Mouse (Mus musculus) liver, embryonic 15.5 days (tissue): Measurements from ENCODE around the gene Prpf18. TPM values are rescaled to one million over a fixed set of nuclear protein-coding genes. Genes with fewer than 3 reads are reported as not detected.

Source experiments
- ATAC-seq: fragments of 200-750 bp; cut with Nextera tagmentation; 2 replicates; pipeline ENCODE4 v1.8.0; 2017; ENCODE audit warnings: moderate number of reproducible peaks, mild to moderate bottlenecking, moderate library complexity; ENCODE audit not compliant: insufficient read depth
- H3K27ac ChIP-seq: fragments of 300-500 bp; sonication (generic); replicated peaks from 2 replicates; pipeline ENCODE4 v1.5.1; 2015; ENCODE audit warnings: mild to moderate bottlenecking, inconsistent platforms
- H3K27me3 ChIP-seq: fragments of 300-500 bp; sonication (generic); 2 replicates; pipeline ENCODE4 v1.6.1; 2015; ENCODE audit warnings: mild to moderate bottlenecking, inconsistent platforms
- H3K36me3 ChIP-seq: fragments of 300-500 bp; sonication (generic); replicated peaks from 2 replicates; pipeline ENCODE4 v1.6.1; 2015; ENCODE audit warnings: moderate library complexity, mild to moderate bottlenecking, inconsistent platforms
- H3K4me1 ChIP-seq: fragments of 300-500 bp; sonication (generic); replicated peaks from 2 replicates; pipeline ENCODE4 v1.6.1; 2015; ENCODE audit warnings: inconsistent platforms
- H3K4me2 ChIP-seq: fragments of 300-500 bp; sonication (generic); 2 replicates; pipeline ENCODE4 v1.6.1; 2015; ENCODE audit warnings: moderate library complexity, mild to moderate bottlenecking, inconsistent platforms
- H3K4me3 ChIP-seq: fragments of 300-500 bp; sonication (generic); replicated peaks from 2 replicates; pipeline ENCODE4 v1.5.1; 2015; ENCODE audit warnings: mild to moderate bottlenecking, inconsistent platforms
- H3K9ac ChIP-seq: fragments of 300-500 bp; sonication (generic); 2 replicates; pipeline ENCODE4 v1.6.1; 2015; ENCODE audit warnings: moderate library complexity, mild to moderate bottlenecking, inconsistent platforms
- H3K9me3 ChIP-seq: fragments of 300-500 bp; sonication (generic); replicated peaks from 2 replicates; pipeline ENCODE4 v1.6.1; 2016; ENCODE audit warnings: inconsistent platforms
- WGBS: fragments of 180-500 bp; shearing (Covaris S2); methylation state at CpG from one replicate; pipeline ENCODE4 v1.1.7; 2015; ENCODE audit warnings: mixed read lengths; ENCODE audit not compliant: insufficient replicate concordance; 5-methylcytosine and 5-hydroxymethylcytosine counted together
- polyA plus RNA-seq: library from polyadenylated mRNA; unstranded; fragments of >200 nt; fragmentation: Nextera tagmentation; extraction: Ambion mirVana; gene quantifications from 2 replicates; pipeline ENCODE4 v1.2.1, GENCODE M21; 2015

Gene Prpf18
- 27.2 and 27.4 TPM in 2 replicates for polyA plus RNA-seq

- peak; percentile 90 for ATAC-seq
- Histone ChIP-seq H3K4me3 (peak within 1 kb of the TSS; percentile 86), H3K9ac (peak within 1 kb of the TSS; percentile 90), H3K4me1 (peaks cover 17% of the 10 kb centered on the region), H3K4me2 (peak within 1 kb of the TSS; percentile 77), H3K9me3 (no peaks in the 10 kb centered on the region), H3K36me3 (peaks cover 11% of the 10 kb centered on the region), H3K27me3 (no peaks in the 10 kb centered on the region), H3K27ac (peak within 1 kb of the TSS; percentile 86)
- under 1% methylated on average over 40 of the region's 40 CpGs for WGBS
Observed at GRCm38 (mm10) chr2:4651500-4652285, at the start of gene Prpf18. Prpf18 (minus strand) TSS chr2:4652113.

DNA sequence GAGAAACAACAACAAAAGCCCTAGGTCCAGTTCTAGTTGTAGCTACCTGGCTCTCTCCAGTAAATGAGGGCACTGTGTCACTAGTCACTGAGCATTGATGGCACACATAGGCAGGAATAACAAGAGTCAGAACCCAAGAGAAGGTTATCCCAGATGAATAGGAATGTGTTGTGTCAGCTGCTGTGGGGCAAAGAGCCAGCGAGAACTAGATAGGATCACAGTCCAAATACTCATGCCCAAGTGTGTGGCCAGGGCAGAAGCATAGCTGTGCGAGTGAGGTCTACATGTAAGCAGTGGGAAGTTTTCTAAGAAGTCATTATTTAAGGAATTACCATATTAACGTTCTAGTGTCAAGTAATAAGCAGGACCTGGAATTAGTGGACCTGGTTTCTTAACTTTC, 28.0 kb upstream of the Prpf18 start:
- Histone ChIP-seq H3K9ac (no peak overlapping the region), H3K9me3 (no peaks in the 10 kb centered on the region), H3K27ac (no peak overlapping the region), H3K27me3 (no peaks in the 10 kb centered on the region), H3K4me3 (no peak overlapping the region), H3K4me2 (no peak overlapping the region), H3K4me1 (no peaks in the 10 kb centered on the region), H3K36me3 (no peaks in the 10 kb centered on the region)
- 65% methylated on average over 3 of the region's 3 CpGs for WGBS
- ATAC-seq: no peak

DNA sequence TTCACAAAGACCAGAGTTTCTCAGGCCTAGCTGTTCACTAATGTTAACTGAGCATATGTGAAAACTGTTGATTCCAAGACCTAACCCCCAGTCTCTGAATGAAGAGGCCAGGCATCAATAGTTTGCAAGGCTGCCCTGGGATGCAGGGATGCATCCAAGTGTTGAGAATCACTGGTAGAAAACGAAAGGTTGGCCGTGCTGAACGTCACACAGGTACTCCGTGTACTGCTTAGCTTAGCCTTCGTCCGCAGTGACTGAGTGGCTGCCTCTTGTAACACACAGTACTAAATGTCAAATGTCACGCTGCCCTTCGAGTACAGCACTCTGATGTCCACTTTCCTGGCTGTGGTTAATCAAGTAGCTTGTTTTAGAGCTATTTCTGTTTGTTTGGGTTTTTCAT, 19.7 kb upstream of the Prpf18 start:
- Histone ChIP-seq H3K4me3 (no peak overlapping the region), H3K27ac (no peak overlapping the region), H3K9ac (no peak overlapping the region), H3K4me2 (no peak overlapping the region), H3K4me1 (no peaks in the 10 kb centered on the region), H3K9me3 (no peaks in the 10 kb centered on the region), H3K27me3 (no peaks in the 10 kb centered on the region), H3K36me3 (no peaks in the 10 kb centered on the region)
- ATAC-seq: no peak
- WGBS: 70% methylated on average over 8 of the region's 8 CpGs

DNA sequence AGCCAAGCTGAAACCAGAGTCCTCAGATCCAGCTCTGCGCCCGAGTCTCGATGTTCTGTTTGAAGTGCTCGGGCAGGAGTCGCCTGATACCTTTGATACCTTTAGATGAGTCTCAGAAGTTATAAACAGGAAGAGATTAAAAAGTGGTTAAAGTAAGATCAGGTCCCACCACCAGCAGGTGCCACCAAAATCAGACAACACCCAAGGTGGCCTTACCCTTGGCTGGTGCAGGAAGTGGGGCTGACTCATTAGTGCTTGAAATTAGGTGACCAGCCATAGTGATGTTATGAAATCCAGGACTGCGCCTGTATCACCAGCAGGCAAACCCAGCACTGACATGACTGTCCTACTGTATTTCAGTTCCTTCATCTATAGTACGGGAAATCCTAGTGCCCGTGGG, 17.8 kb upstream of the Prpf18 start:
- Histone ChIP-seq H3K27me3 (no peaks in the 10 kb centered on the region), H3K4me3 (no peak overlapping the region)
- ATAC-seq: no peak

DNA sequence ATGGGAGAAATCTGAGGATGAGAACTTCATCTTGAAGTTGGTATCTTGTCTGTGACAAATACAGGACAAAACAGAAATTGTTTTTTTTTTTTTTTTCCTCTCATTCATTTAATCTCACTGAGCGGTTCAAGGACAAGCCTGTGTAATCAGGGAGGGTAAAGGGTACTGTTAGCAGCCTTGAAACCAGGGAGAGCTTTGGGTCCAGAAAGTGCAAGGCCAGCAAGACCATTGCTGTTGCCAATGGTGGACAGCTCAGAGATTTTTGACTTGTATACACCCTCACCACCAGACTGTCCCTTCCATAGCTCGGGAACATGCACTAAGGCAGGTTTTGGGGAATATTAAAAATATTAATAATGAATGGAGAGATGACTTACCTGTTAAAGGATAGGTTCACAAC, 16.7 kb upstream of the Prpf18 start:
- no peaks in the 10 kb centered on the region for H3K27me3 ChIP-seq
- no peak for ATAC-seq
- no peak overlapping the region for H3K27ac ChIP-seq
- H3K4me1 ChIP-seq: no peaks in the 10 kb centered on the region
- no peaks in the 10 kb centered on the region for H3K36me3 ChIP-seq
- no peak overlapping the region for H3K9ac ChIP-seq
- 53% methylated on average over 2 of the region's 2 CpGs for WGBS
- H3K4me2 ChIP-seq: no peak overlapping the region
- no peak overlapping the region for H3K4me3 ChIP-seq
- H3K9me3 ChIP-seq: no peaks in the 10 kb centered on the region

More for the DNA sequence above, 17.8 kb upstream of the Prpf18 start:
- no peaks in the 10 kb centered on the region for H3K4me1 ChIP-seq
- WGBS: 72% methylated on average over 8 of the region's 8 CpGs
- no peak overlapping the region for H3K9ac ChIP-seq
- no peaks in the 10 kb centered on the region for H3K36me3 ChIP-seq
- H3K4me2 ChIP-seq: no peak overlapping the region
- no peaks in the 10 kb centered on the region for H3K9me3 ChIP-seq
- H3K27ac ChIP-seq: no peak overlapping the region

GRCm38 (mm10) chr2:4660677-4661076, 8.8 kb upstream of the Prpf18 start:
- H3K36me3 ChIP-seq: no peaks in the 10 kb centered on the region
- peak; percentile 42 for ATAC-seq
- 43% methylated on average over 2 of the region's 2 CpGs for WGBS
- no peak overlapping the region for H3K4me3 ChIP-seq
- H3K9ac ChIP-seq: no peak overlapping the region
- H3K9me3 ChIP-seq: no peaks in the 10 kb centered on the region
- H3K4me1 ChIP-seq: no peaks in the 10 kb centered on the region
- no peaks in the 10 kb centered on the region; the same call in 1 of the 2 replicates for H3K27me3 ChIP-seq
- H3K27ac ChIP-seq: no peak overlapping the region
- H3K4me2 ChIP-seq: no peak overlapping the region

DNA sequence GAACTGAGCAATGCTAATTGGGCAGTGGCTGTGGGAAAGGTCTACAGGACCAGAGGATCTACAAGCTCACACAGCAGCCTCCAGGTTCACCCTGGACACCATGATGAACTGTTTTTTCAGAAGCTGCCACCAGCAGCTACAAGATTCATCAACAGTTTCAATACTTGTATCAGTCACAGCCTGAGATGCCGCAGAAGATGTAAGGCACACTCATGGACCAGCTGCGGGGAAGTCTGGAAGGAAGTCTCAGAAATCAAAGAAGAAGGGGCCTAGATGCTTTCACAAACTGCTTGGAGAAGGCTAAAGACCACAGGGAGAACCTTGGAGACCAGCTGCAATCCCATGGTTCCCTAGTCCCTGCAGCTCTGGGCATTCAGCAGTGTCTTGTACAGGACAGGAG, 2.3 kb downstream of the Prpf18 start:
- Histone ChIP-seq H3K27ac (no peak overlapping the region), H3K4me3 (0 out of 2 replicates have a peak overlapping the region, but pooled peaks have one; percentile 86), H3K9me3 (no peaks in the 10 kb centered on the region), H3K4me1 (peaks cover 17% of the 10 kb centered on the region), H3K27me3 (no peaks in the 10 kb centered on the region), H3K4me2 (peak overlapping the region; percentile 77), H3K36me3 (peaks cover 27% of the 10 kb centered on the region), H3K9ac (no peak overlapping the region)
- 85% methylated on average over 2 of the region's 2 CpGs for WGBS
- no peak for ATAC-seq

- Histone ChIP-seq H3K27ac (no peak overlapping the region), H3K36me3 (peaks cover 36% of the 10 kb centered on the region), H3K4me3 (no peak overlapping the region), H3K4me2 (no peak overlapping the region), H3K9ac (no peak overlapping the region), H3K27me3 (no peaks in the 10 kb centered on the region), H3K9me3 (no peaks in the 10 kb centered on the region), H3K4me1 (peaks cover 17% of the 10 kb centered on the region)
- 83% methylated on average over 4 of the region's 4 CpGs for WGBS
- no peak for ATAC-seq
Observed at GRCm38 (mm10) chr2:4648094-4648493, 3.8 kb downstream of the Prpf18 start.

DNA sequence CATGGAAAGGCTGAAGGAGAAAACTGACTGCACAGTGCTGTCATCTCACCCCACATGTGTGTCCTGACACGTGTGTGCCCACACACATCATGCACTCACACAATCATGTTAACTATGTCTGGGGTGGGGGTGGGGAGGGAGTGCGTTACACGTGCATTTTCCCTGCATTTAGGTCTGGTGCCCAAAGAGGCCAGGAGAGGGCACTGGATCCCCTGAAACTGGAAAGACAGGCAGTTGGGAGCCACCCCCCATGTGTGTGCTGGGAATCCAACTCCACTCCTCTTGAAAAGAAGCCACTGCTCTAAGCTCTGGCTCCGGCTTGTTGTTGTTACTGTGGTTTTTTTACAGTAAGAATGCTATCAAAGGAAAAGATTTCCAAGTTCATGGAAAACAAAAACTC, 6.8 kb downstream of the Prpf18 start:
- H3K4me1 ChIP-seq: peaks cover 9% of the 10 kb centered on the region
- no peak overlapping the region for H3K4me2 ChIP-seq
- no peak overlapping the region for H3K9ac ChIP-seq
- no peak for ATAC-seq
- 79% methylated on average over 4 of the region's 4 CpGs for WGBS
- no peaks in the 10 kb centered on the region for H3K9me3 ChIP-seq
- H3K4me3 ChIP-seq: no peak overlapping the region
- H3K27me3 ChIP-seq: no peaks in the 10 kb centered on the region
- peaks cover 58% of the 10 kb centered on the region for H3K36me3 ChIP-seq
- H3K27ac ChIP-seq: no peak overlapping the region

- Histone ChIP-seq H3K4me3 (no peak overlapping the region), H3K4me1 (no peaks in the 10 kb centered on the region), H3K36me3 (peaks cover 89% of the 10 kb centered on the region), H3K27ac (no peak overlapping the region), H3K9me3 (no peaks in the 10 kb centered on the region), H3K27me3 (no peaks in the 10 kb centered on the region), H3K9ac (no peak overlapping the region), H3K4me2 (no peak overlapping the region)
- 78% methylated on average over 3 of the region's 3 CpGs for WGBS
- no peak for ATAC-seq
Observed at GRCm38 (mm10) chr2:4638189-4638588, 13.7 kb downstream of the Prpf18 start.

DNA sequence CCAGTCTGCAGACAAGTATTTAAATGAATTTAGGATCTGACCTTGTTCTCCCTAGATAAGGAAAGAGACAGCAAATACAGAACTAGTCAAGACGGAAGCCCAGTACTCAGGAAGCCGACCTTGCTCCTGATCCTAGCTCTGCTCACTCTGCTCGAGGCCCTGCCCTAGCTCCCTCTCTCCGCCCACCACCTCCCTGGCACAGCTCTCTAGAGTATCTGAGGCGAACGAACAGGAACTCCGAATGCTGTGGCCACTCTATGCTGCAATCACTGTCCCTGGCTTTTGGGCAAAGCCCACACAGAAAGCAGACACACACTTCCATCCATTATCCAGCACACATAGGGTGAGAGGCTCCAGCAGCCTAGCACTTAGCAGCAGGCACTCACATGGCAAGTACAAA, 15.3 kb downstream of the Prpf18 start:
- H3K9ac ChIP-seq: no peak overlapping the region
- peaks cover 89% of the 10 kb centered on the region for H3K36me3 ChIP-seq
- ATAC-seq: no peak
- no peaks in the 10 kb centered on the region for H3K9me3 ChIP-seq
- no peaks in the 10 kb centered on the region for H3K4me1 ChIP-seq
- no peaks in the 10 kb centered on the region for H3K27me3 ChIP-seq
- WGBS: 72% methylated on average over 7 of the region's 7 CpGs
- no peak overlapping the region for H3K4me3 ChIP-seq
- no peak overlapping the region for H3K27ac ChIP-seq
- no peak overlapping the region for H3K4me2 ChIP-seq

DNA sequence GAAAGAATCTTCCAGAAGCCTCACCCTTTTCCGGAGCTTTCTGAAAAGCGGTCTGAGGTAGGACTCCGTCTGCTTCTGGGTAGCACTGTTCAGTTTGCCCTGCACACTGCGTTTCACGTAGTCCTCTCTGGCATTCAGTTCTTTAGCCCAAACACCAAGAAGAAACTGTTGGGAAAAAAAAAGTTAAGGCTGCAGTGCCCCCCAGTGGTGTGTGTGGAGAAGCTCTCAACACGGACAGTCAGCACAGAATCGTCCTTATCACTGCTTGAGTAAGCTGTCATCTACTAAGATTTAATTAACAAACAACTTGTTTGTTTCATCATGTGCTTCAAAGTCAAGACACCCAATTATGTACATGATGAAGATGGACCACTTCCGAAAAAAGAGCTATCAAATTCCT, 16.1 kb downstream of the Prpf18 start:
- Histone ChIP-seq H3K9ac (no peak overlapping the region), H3K4me1 (no peaks in the 10 kb centered on the region), H3K27me3 (no peaks in the 10 kb centered on the region), H3K27ac (no peak overlapping the region), H3K4me3 (no peak overlapping the region), H3K9me3 (no peaks in the 10 kb centered on the region), H3K4me2 (no peak overlapping the region), H3K36me3 (peaks cover 92% of the 10 kb centered on the region)
- 83% methylated on average over 8 of the region's 8 CpGs for WGBS
- no peak for ATAC-seq
